Mouse (Mus musculus) heart, adult 2 months (tissue): Measurements from ENCODE around the gene Hmg20a.
"Not testable (repeated sequence)": the region's sequence is repeated elsewhere in the genome, so short reads cannot be mapped to it uniquely, and the experiment has no call there.

Source experiments
- CTCF ChIP-seq: fragments of 200-600 bp; IDR thresholded peaks from 2 replicates; pipeline ENCODE4 v1.8.1; 2022; ENCODE audit warnings: antibody characterized with exemption, mild to moderate bottlenecking, moderate library complexity
- POLR2A ChIP-seq: fragments of 200-500 bp; IDR thresholded peaks from 2 replicates; pipeline ENCODE4 v1.6.1; 2011; ENCODE audit warnings: mild to moderate bottlenecking, low read depth, low read length, control low read depth; ENCODE audit not compliant: insufficient read depth

DNA sequence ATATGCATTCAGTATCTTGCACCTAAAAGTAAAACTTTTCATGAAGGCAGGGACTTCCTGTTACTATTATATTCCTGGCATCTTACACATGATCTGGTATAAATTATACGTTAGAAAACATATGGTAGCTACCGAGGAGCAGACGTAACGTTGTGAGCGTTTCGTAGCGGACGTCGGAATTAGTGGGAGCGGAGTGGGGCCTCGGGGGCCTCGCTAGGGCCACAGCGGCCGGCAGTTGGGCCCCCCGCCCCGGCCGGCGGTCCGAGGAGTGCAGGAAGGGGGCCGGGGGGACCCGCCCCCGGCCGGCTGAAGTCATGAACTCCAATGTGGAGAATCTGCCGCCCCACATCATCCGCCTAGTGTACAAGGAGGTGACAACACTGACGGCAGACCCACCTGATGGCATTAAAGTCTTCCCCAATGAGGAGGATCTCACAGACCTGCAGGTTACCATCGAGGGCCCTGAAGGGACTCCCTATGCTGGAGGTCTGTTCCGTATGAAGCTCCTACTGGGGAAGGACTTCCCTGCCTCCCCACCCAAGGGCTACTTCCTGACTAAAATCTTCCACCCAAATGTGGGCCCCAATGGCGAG is 19.0 kb downstream of the Hmg20a start:
- TF ChIP-seq CTCF, POLR2A: not testable (repeated sequence)
